Mouse (Mus musculus): ENCODE measurements around the gene Gstp1.
"Not testable (repeated sequence)": the region's sequence is repeated elsewhere in the genome, so short reads cannot be mapped to it uniquely, and the experiment has no call there.

The Gstp1 gene

GRCm38 (mm10) chr19:4040941-4041340 lies 3.2 kb upstream of the Gstp1 start:
- DNase-seq (ENCODE audit: extremely low spot score, low spot score) = not testable (repeated sequence)

GRCm38 (mm10) chr19:4037154-4037787 lies 514 bp downstream of the Gstp1 start:
- DNase-seq (ENCODE audit: extremely low spot score, low spot score) = not testable (repeated sequence)

- DNase-seq (ENCODE audit: extremely low spot score, low spot score) = no peak
Observed at GRCm38 (mm10) chr19:4036327-4037045, 1.3 kb downstream of the Gstp1 start.

GRCm38 (mm10) chr19:4033742-4034141 lies 4.0 kb downstream of the Gstp1 start:
- DNase-seq (ENCODE audit: extremely low spot score, low spot score) = no peak

GRCm38 (mm10) chr19:4033298-4033697 lies 4.5 kb downstream of the Gstp1 start:
- DNase-seq (ENCODE audit: extremely low spot score, low spot score) = no peak

GRCm38 (mm10) chr19:4032668-4033067 lies 5.1 kb downstream of the Gstp1 start:
- no peak for DNase-seq (ENCODE audit: extremely low spot score, low spot score)

- DNase-seq (ENCODE audit: extremely low spot score, low spot score) = no peak
Observed at GRCm38 (mm10) chr19:4027576-4027975, 10.2 kb downstream of the Gstp1 start.

GRCm38 (mm10) chr19:4023185-4023584 lies 14.6 kb downstream of the Gstp1 start:
- DNase-seq (ENCODE audit: extremely low spot score, low spot score) = no peak

- DNase-seq (ENCODE audit: extremely low spot score, low spot score) = peak; percentile 57
Observed at GRCm38 (mm10) chr19:4018743-4019583, 18.8 kb downstream of the Gstp1 start.

- no peak for DNase-seq (ENCODE audit: extremely low spot score, low spot score)
Observed at GRCm38 (mm10) chr19:4017921-4018587, 19.7 kb downstream of the Gstp1 start.

- DNase-seq (ENCODE audit: extremely low spot score, low spot score) = no peak
Observed at GRCm38 (mm10) chr19:4015635-4016034, 22.1 kb downstream of the Gstp1 start.

GRCm38 (mm10) chr19:4014802-4015201 lies 23.0 kb downstream of the Gstp1 start:
- no peak for DNase-seq (ENCODE audit: extremely low spot score, low spot score)

- no peak for DNase-seq (ENCODE audit: extremely low spot score, low spot score)
Observed at GRCm38 (mm10) chr19:4013066-4013465, 24.7 kb downstream of the Gstp1 start.

GRCm38 (mm10) chr19:4012432-4013022 lies 25.3 kb downstream of the Gstp1 start, which contains the start of gene Ndufv1:
Gene Ndufv1, minus strand, starts transcription at chr19:4012806.
- DNase-seq (ENCODE audit: extremely low spot score, low spot score) = peak; percentile 97

GRCm38 (mm10) chr19:4011086-4011485 lies 26.7 kb downstream of the Gstp1 start:
- DNase-seq (ENCODE audit: extremely low spot score, low spot score) = no peak

- no peak for DNase-seq (ENCODE audit: extremely low spot score, low spot score)
Observed at GRCm38 (mm10) chr19:4005971-4006370, 31.8 kb downstream of the Gstp1 start.

GRCm38 (mm10) chr19:4005091-4005490 lies 32.7 kb downstream of the Gstp1 start:
- DNase-seq (ENCODE audit: extremely low spot score, low spot score) = no peak

- DNase-seq (ENCODE audit: extremely low spot score, low spot score) = no peak
Observed at GRCm38 (mm10) chr19:4004331-4004730, 33.5 kb downstream of the Gstp1 start.

GRCm38 (mm10) chr19:4003641-4004040 lies 34.1 kb downstream of the Gstp1 start:
- DNase-seq (ENCODE audit: extremely low spot score, low spot score) = no peak

- DNase-seq (ENCODE audit: extremely low spot score, low spot score) = no peak
Observed at GRCm38 (mm10) chr19:4003112-4003511, 34.7 kb downstream of the Gstp1 start, which contains the start of gene Doc2g. Gene Doc2g, plus strand, starts transcription at chr19:4003313.

- DNase-seq (ENCODE audit: extremely low spot score, low spot score) = peak; percentile 16
Observed at GRCm38 (mm10) chr19:4001752-4002151, 36.0 kb downstream of the Gstp1 start.

Data from neural tube, embryonic 10.5 days (tissue).